8 mouse cellular contexts compared by ENCODE assay signal in genomic region chr9:64447070-64447469, GRCm38 (mm10).
DNase-seq lines count a peak whose midpoint lies in the region; ATAC-seq lines count a peak whose summit lies in the region.

No protein-coding gene starts in this region.

- peak; percentile 77; the same call in 1 of the 2 replicates for ATAC-seq in lung, embryonic 15.5 days (ENCODE audit: borderline replicate concordance, extremely low read depth, low FRiP score, low TSS enrichment)
- peak; percentile 71 for ATAC-seq in forebrain, embryonic 16.5 days
- ATAC-seq in limb, embryonic 15.5 days (ENCODE audit: insufficient number of reproducible peaks, low FRiP score, low TSS enrichment, low read depth), result peak; percentile 19; the same call in 1 of the 2 replicates
- peak; percentile 38 for ATAC-seq in neural tube, embryonic 14.5 days (ENCODE audit: low read depth)

- WGBS in lung, embryonic 15.5 days, result 24% methylated on average over 6 of the region's 6 CpGs
- 12% methylated on average over 6 of the region's 6 CpGs for WGBS in forebrain, embryonic 16.5 days
- 35% methylated on average over 6 of the region's 6 CpGs for WGBS in limb, embryonic 15.5 days
- WGBS in neural tube, embryonic 14.5 days, result 29% methylated on average over 6 of the region's 6 CpGs

- peak overlapping the region; percentile 63 for H3K27ac ChIP-seq in lung, embryonic 15.5 days
- 0 out of 2 replicates have a peak overlapping the region, but pooled peaks have one; percentile 7 for H3K27ac ChIP-seq in forebrain, embryonic 16.5 days (ENCODE audit: low read length)
- peak overlapping the region; percentile 24; the same call in 1 of the 2 replicates for H3K27ac ChIP-seq in limb, embryonic 15.5 days
- H3K27ac ChIP-seq in neural tube, embryonic 14.5 days (ENCODE audit: low read depth, low read length), result no peak overlapping the region

- no peak overlapping the region for H3K4me3 ChIP-seq in lung, embryonic 15.5 days
- H3K4me3 ChIP-seq in forebrain, embryonic 16.5 days (replicated peaks; ENCODE audit: low read length), result no peak overlapping the region
- H3K4me3 ChIP-seq in limb, embryonic 15.5 days, result no peak overlapping the region
- H3K4me3 ChIP-seq in neural tube, embryonic 14.5 days (ENCODE audit: low read depth, low read length), result no peak overlapping the region

- no peaks in the 10 kb centered on the region for H3K27me3 ChIP-seq in lung, embryonic 15.5 days
- H3K27me3 ChIP-seq in forebrain, embryonic 16.5 days (replicated peaks; ENCODE audit: control insufficient read depth, insufficient read depth, low read length), result no peaks in the 10 kb centered on the region
- no peaks in the 10 kb centered on the region for H3K27me3 ChIP-seq in limb, embryonic 15.5 days
- H3K27me3 ChIP-seq in neural tube, embryonic 14.5 days (ENCODE audit: control insufficient read depth, insufficient read depth, low read length), result no peaks in the 10 kb centered on the region

- no peaks in the 10 kb centered on the region for H3K9me3 ChIP-seq in lung, embryonic 15.5 days
- no peaks in the 10 kb centered on the region for H3K9me3 ChIP-seq in forebrain, embryonic 16.5 days (ENCODE audit: control insufficient read depth, low read length)
- H3K9me3 ChIP-seq in limb, embryonic 15.5 days, result no peaks in the 10 kb centered on the region
- H3K9me3 ChIP-seq in neural tube, embryonic 14.5 days (ENCODE audit: control insufficient read depth, low read length), result no peaks in the 10 kb centered on the region

- intact Hi-C loops in left cerebral cortex, postnatal 10 days (cut with DNase I), result no loop called here

- H3K36me3 ChIP-seq in lung, embryonic 15.5 days, result no peaks in the 10 kb centered on the region
- no peaks in the 10 kb centered on the region for H3K36me3 ChIP-seq in forebrain, embryonic 16.5 days (ENCODE audit: control insufficient read depth, insufficient read depth)
- H3K36me3 ChIP-seq in limb, embryonic 15.5 days, result no peaks in the 10 kb centered on the region
- H3K36me3 ChIP-seq in neural tube, embryonic 14.5 days (ENCODE audit: control insufficient read depth, insufficient read depth, low read length), result no peaks in the 10 kb centered on the region

- H3K4me1 ChIP-seq in lung, embryonic 15.5 days, result peaks cover 20% of the 10 kb centered on the region
- peaks cover 27% of the 10 kb centered on the region for H3K4me1 ChIP-seq in forebrain, embryonic 16.5 days (replicated peaks; ENCODE audit: control insufficient read depth, insufficient read depth, low read length)
- H3K4me1 ChIP-seq in limb, embryonic 15.5 days, result peaks cover 12% of the 10 kb centered on the region
- H3K4me1 ChIP-seq in neural tube, embryonic 14.5 days (ENCODE audit: control insufficient read depth, insufficient read depth, low read length), result peaks cover 9% of the 10 kb centered on the region; the same call in 1 of the 2 replicates

- no peak for DNase-seq in lung, postnatal 14 days
- no peak for DNase-seq in B cell, adult 2 months
- DNase-seq in left cerebral cortex, postnatal 10 days (ENCODE audit: extremely low spot score in 1 of 2, low spot score in 2 of 2), result no peak
- no peak for DNase-seq in cerebellum, postnatal 4 days (ENCODE audit: low spot score in 2 of 2)

- H3K9ac ChIP-seq in lung, embryonic 15.5 days, result no peak overlapping the region
- H3K9ac ChIP-seq in forebrain, embryonic 16.5 days (replicated peaks; ENCODE audit: low read depth, low read length), result no peak overlapping the region
- H3K9ac ChIP-seq in limb, embryonic 15.5 days, result no peak overlapping the region
- H3K9ac ChIP-seq in neural tube, embryonic 14.5 days (replicated peaks; ENCODE audit: low read depth, low read length), result no peak overlapping the region

- peak overlapping the region; percentile 9; the same call in 1 of the 2 replicates for H3K4me2 ChIP-seq in lung, embryonic 15.5 days
- no peak overlapping the region; the same call in 1 of the 2 replicates for H3K4me2 ChIP-seq in forebrain, embryonic 16.5 days (ENCODE audit: low read length)
- H3K4me2 ChIP-seq in limb, embryonic 15.5 days, result no peak overlapping the region
- H3K4me2 ChIP-seq in neural tube, embryonic 14.5 days (ENCODE audit: low read depth, low read length), result no peak overlapping the region

Comparison
In these comparisons a context has a peak if more than half of its experiments do, and no peak if none do; other contexts are left out.
1. ATAC-seq: peak in every context shown above with its lines; median percentile 77 in lung, embryonic 15.5 days; 71 in forebrain, embryonic 16.5 days; 38 in neural tube, embryonic 14.5 days; 19 in limb, embryonic 15.5 days.